Mouse (Mus musculus) intestine, embryonic 15.5 days (tissue): ENCODE measurements at regions not wholly inside any gene's neighbourhood (a gene's known extent, or its start where the extent isn't known, plus 50 kb on each side); places are given as distances from the start of the nearest gene placed in this dataset.

ENCODE experiments used
- ATAC-seq: fragments of 200-750 bp; cut with Nextera tagmentation; 2 replicates; pipeline ENCODE4 v1.8.0; 2017; ENCODE audit warnings: moderate TSS enrichment, moderate library complexity
- H3K27ac ChIP-seq: fragments of 300-500 bp; sonication (generic); 2 replicates; pipeline ENCODE4 v1.5.1; 2015; ENCODE audit warnings: mild to moderate bottlenecking, inconsistent platforms
- H3K27me3 ChIP-seq: fragments of 300-500 bp; sonication (generic); replicated peaks from 2 replicates; pipeline ENCODE4 v1.6.1; 2015; ENCODE audit warnings: inconsistent platforms
- H3K36me3 ChIP-seq: fragments of 300-500 bp; sonication (generic); 2 replicates; pipeline ENCODE4 v1.6.1; 2015; ENCODE audit warnings: inconsistent platforms
- H3K4me1 ChIP-seq: fragments of 300-500 bp; sonication (generic); replicated peaks from 2 replicates; pipeline ENCODE4 v1.6.1; 2015; ENCODE audit warnings: inconsistent platforms
- H3K4me2 ChIP-seq: fragments of 300-500 bp; sonication (generic); replicated peaks from 2 replicates; pipeline ENCODE4 v1.6.1; 2015; ENCODE audit warnings: mild to moderate bottlenecking, inconsistent platforms
- H3K4me3 ChIP-seq: fragments of 300-500 bp; sonication (generic); replicated peaks from 2 replicates; pipeline ENCODE4 v1.5.1; 2015; ENCODE audit warnings: inconsistent platforms
- H3K9ac ChIP-seq: fragments of 300-500 bp; sonication (generic); 2 replicates; pipeline ENCODE4 v1.6.1; 2015; ENCODE audit warnings: inconsistent platforms
- H3K9me3 ChIP-seq: fragments of 300-500 bp; sonication (generic); 2 replicates; pipeline ENCODE4 v1.6.1; 2016; ENCODE audit warnings: inconsistent platforms
- WGBS: fragments of 180-500 bp; shearing (Covaris S2); methylation state at CpG from one replicate; pipeline ENCODE4 v1.1.7; 2015; 5-methylcytosine and 5-hydroxymethylcytosine counted together

GRCm38 (mm10) chr7:73592857-73593256 is 51.2 kb upstream of the Chd2 start:
- peaks cover 36% of the 10 kb centered on the region; the same call in 1 of the 2 replicates for H3K4me1 ChIP-seq
- no peak overlapping the region for H3K9ac ChIP-seq
- H3K9me3 ChIP-seq = no peaks in the 10 kb centered on the region
- no peaks in the 10 kb centered on the region for H3K36me3 ChIP-seq
- no peak for ATAC-seq
- no peak overlapping the region for H3K4me2 ChIP-seq
- 88% methylated on average over 5 of the region's 5 CpGs for WGBS
- no peaks in the 10 kb centered on the region for H3K27me3 ChIP-seq
- no peak overlapping the region for H3K27ac ChIP-seq
- H3K4me3 ChIP-seq = no peak overlapping the region
